Mouse (Mus musculus) kidney, embryonic 14.5 days (tissue): ENCODE data around the gene Isca1. TPM values are rescaled to one million over a fixed set of nuclear protein-coding genes. Genes with fewer than 3 reads are reported as not detected.
A peak's percentile ranks its signal among the peaks of the same experiment; 100 is the strongest.

Source experiments
- ATAC-seq: fragments of 200-750 bp; cut with Nextera tagmentation; 2 replicates; pipeline ENCODE4 v1.8.0; 2017; ENCODE audit warnings: moderate number of reproducible peaks, mild to moderate bottlenecking, moderate TSS enrichment, moderate library complexity; ENCODE audit not compliant: low FRiP score, low TSS enrichment
- H3K27ac ChIP-seq: fragments of 300-500 bp; sonication (generic); 2 replicates; pipeline ENCODE4 v1.5.1; 2014; ENCODE audit warnings: low read depth, mild to moderate bottlenecking, low read length, moderate library complexity, mixed read lengths
- H3K27me3 ChIP-seq: fragments of 300-500 bp; sonication (generic); 2 replicates; pipeline ENCODE4 v1.6.1; 2014; ENCODE audit warnings: mild to moderate bottlenecking, low read length; ENCODE audit not compliant: control insufficient read depth, insufficient read depth
- H3K36me3 ChIP-seq: fragments of 300-500 bp; sonication (generic); 2 replicates; pipeline ENCODE4 v1.6.1; 2014; ENCODE audit warnings: low read length, mixed read lengths; ENCODE audit not compliant: control insufficient read depth, insufficient read depth
- H3K4me1 ChIP-seq: fragments of 300-500 bp; sonication (generic); 2 replicates; pipeline ENCODE4 v1.6.1; 2014; ENCODE audit warnings: low read length, mixed read lengths; ENCODE audit not compliant: control insufficient read depth, insufficient read depth
- H3K4me2 ChIP-seq: fragments of 300-500 bp; sonication (generic); replicated peaks from 2 replicates; pipeline ENCODE4 v1.6.1; 2014; ENCODE audit warnings: low read depth, mild to moderate bottlenecking, low read length
- H3K4me3 ChIP-seq: fragments of 300-500 bp; sonication (generic); 2 replicates; pipeline ENCODE4 v1.5.1; 2014; ENCODE audit warnings: mild to moderate bottlenecking, low read length
- H3K9ac ChIP-seq: fragments of 300-500 bp; sonication (generic); 2 replicates; pipeline ENCODE4 v1.6.1; 2014; ENCODE audit warnings: low read depth, mild to moderate bottlenecking, low read length, moderate library complexity
- H3K9me3 ChIP-seq: fragments of 300-500 bp; sonication (generic); 2 replicates; pipeline ENCODE4 v1.6.1; 2016; ENCODE audit warnings: low read length; ENCODE audit not compliant: control insufficient read depth
- WGBS: fragments of 180-500 bp; shearing (Covaris S2); extraction: QIAGEN DNeasy Blood & Tissue Kit; methylation state at CpG from one replicate; pipeline ENCODE4 v1.1.7; 2014; 5-methylcytosine and 5-hydroxymethylcytosine counted together
- polyA plus RNA-seq: library from polyadenylated mRNA; unstranded; fragments of >200 nt; fragmentation: Nextera tagmentation; extraction: Ambion mirVana; gene quantifications from 2 replicates; pipeline ENCODE4 v1.2.1, GENCODE M21; 2014

Gene Isca1
- polyA plus RNA-seq, 1 experiment from 2014 or later, result 134 TPM

GRCm38 (mm10) chr13:59766786-59767515 is 2.7 kb downstream of the Isca1 start:
- Histone ChIP-seq H3K4me1 (peaks cover 37% of the 10 kb centered on the region), H3K27ac (peak overlapping the region; percentile 63), H3K4me3 (peak overlapping the region; percentile 12), H3K9me3 (no peaks in the 10 kb centered on the region), H3K4me2 (peak overlapping the region; percentile 55), H3K36me3 (peaks cover 13% of the 10 kb centered on the region), H3K9ac (peak overlapping the region; percentile 5; the same call in 1 of the 2 replicates), H3K27me3 (no peaks in the 10 kb centered on the region)
- ATAC-seq, result peak; percentile 11; the same call in 1 of the 2 replicates
- WGBS, result 43% methylated on average over 11 of the region's 11 CpGs

- H3K4me3 ChIP-seq, result no peak overlapping the region
- 90% methylated on average over 7 of the region's 7 CpGs for WGBS
- H3K27me3 ChIP-seq, result no peaks in the 10 kb centered on the region
- ATAC-seq, result no peak
- no peak overlapping the region for H3K4me2 ChIP-seq
- H3K4me1 ChIP-seq, result peaks cover 24% of the 10 kb centered on the region
- H3K9me3 ChIP-seq, result no peaks in the 10 kb centered on the region
- H3K36me3 ChIP-seq, result peaks cover 47% of the 10 kb centered on the region
- H3K9ac ChIP-seq, result no peak overlapping the region
- H3K27ac ChIP-seq, result no peak overlapping the region
Observed at GRCm38 (mm10) chr13:59762791-59763190, 6.8 kb downstream of the Isca1 start.

- WGBS, result 88% methylated on average over 7 of the region's 7 CpGs
- ATAC-seq, result no peak
- H3K36me3 ChIP-seq, result peaks cover 58% of the 10 kb centered on the region
Observed at GRCm38 (mm10) chr13:59756906-59757305, 12.7 kb downstream of the Isca1 start.

GRCm38 (mm10) chr13:59750310-59750709 is 19.3 kb downstream of the Isca1 start:
- H3K36me3 ChIP-seq, result peaks cover 5% of the 10 kb centered on the region
- H3K27me3 ChIP-seq, result no peaks in the 10 kb centered on the region
- no peak overlapping the region for H3K9ac ChIP-seq
- H3K4me1 ChIP-seq, result no peaks in the 10 kb centered on the region
- H3K4me2 ChIP-seq, result no peak overlapping the region
- no peaks in the 10 kb centered on the region for H3K9me3 ChIP-seq
- 79% methylated on average over 12 of the region's 12 CpGs for WGBS
- no peak overlapping the region for H3K4me3 ChIP-seq
- H3K27ac ChIP-seq, result no peak overlapping the region
- no peak for ATAC-seq

More at GRCm38 (mm10) chr13:59756906-59757305, 12.7 kb downstream of the Isca1 start:
- Histone ChIP-seq H3K9me3 (no peaks in the 10 kb centered on the region), H3K27me3 (no peaks in the 10 kb centered on the region), H3K27ac (no peak overlapping the region), H3K4me3 (no peak overlapping the region), H3K4me1 (no peaks in the 10 kb centered on the region), H3K4me2 (no peak overlapping the region), H3K9ac (no peak overlapping the region)

GRCm38 (mm10) chr13:59746711-59747110 is 22.9 kb downstream of the Isca1 start, which contains the start of gene 1700014D04Rik:
Gene 1700014D04Rik, minus strand, starts transcription at chr13:59746752.
- no peak within 1 kb of the TSS for H3K4me2 ChIP-seq
- H3K9ac ChIP-seq, result no peak within 1 kb of the TSS
- H3K27ac ChIP-seq, result no peak within 1 kb of the TSS
- H3K4me1 ChIP-seq, result no peaks in the 10 kb centered on the region
- no peaks in the 10 kb centered on the region for H3K9me3 ChIP-seq
- WGBS, result 79% methylated on average over 9 of the region's 9 CpGs
- ATAC-seq, result peak; percentile 35; the same call in 1 of the 2 replicates
- no peaks in the 10 kb centered on the region for H3K27me3 ChIP-seq
- H3K4me3 ChIP-seq, result no peak within 1 kb of the TSS
- H3K36me3 ChIP-seq, result no peaks in the 10 kb centered on the region

- Histone ChIP-seq H3K4me3 (no peak overlapping the region), H3K4me1 (no peaks in the 10 kb centered on the region), H3K9me3 (no peaks in the 10 kb centered on the region), H3K36me3 (no peaks in the 10 kb centered on the region), H3K27ac (no peak overlapping the region), H3K4me2 (no peak overlapping the region), H3K27me3 (no peaks in the 10 kb centered on the region), H3K9ac (no peak overlapping the region)
- 65% methylated on average over 6 of the region's 6 CpGs for WGBS
- ATAC-seq, result no peak
Observed at GRCm38 (mm10) chr13:59746164-59746563, 23.4 kb downstream of the Isca1 start.

- Histone ChIP-seq H3K9me3 (no peaks in the 10 kb centered on the region), H3K4me1 (no peaks in the 10 kb centered on the region), H3K4me2 (no peak overlapping the region), H3K27ac (no peak overlapping the region), H3K27me3 (no peaks in the 10 kb centered on the region), H3K4me3 (no peak overlapping the region), H3K36me3 (no peaks in the 10 kb centered on the region), H3K9ac (no peak overlapping the region)
- ATAC-seq, result no peak
- 84% methylated on average over 6 of the region's 6 CpGs for WGBS
Observed at GRCm38 (mm10) chr13:59745462-59745861, 24.1 kb downstream of the Isca1 start.

- Histone ChIP-seq H3K4me2 (no peak overlapping the region), H3K9ac (no peak overlapping the region), H3K36me3 (no peaks in the 10 kb centered on the region), H3K27me3 (no peaks in the 10 kb centered on the region), H3K27ac (no peak overlapping the region), H3K4me3 (no peak overlapping the region), H3K4me1 (no peaks in the 10 kb centered on the region), H3K9me3 (no peaks in the 10 kb centered on the region)
- 83% methylated on average over 10 of the region's 10 CpGs for WGBS
- ATAC-seq, result no peak
Observed at GRCm38 (mm10) chr13:59741697-59742096, 27.9 kb downstream of the Isca1 start.

GRCm38 (mm10) chr13:59741096-59741495 is 28.5 kb downstream of the Isca1 start:
- Histone ChIP-seq H3K9me3 (no peaks in the 10 kb centered on the region), H3K4me2 (no peak overlapping the region), H3K27me3 (no peaks in the 10 kb centered on the region), H3K4me3 (no peak overlapping the region), H3K9ac (no peak overlapping the region), H3K4me1 (no peaks in the 10 kb centered on the region), H3K36me3 (no peaks in the 10 kb centered on the region), H3K27ac (no peak overlapping the region)
- WGBS, result 85% methylated on average over 11 of the region's 11 CpGs
- ATAC-seq, result no peak
